Mouse (Mus musculus) megakaryocyte, embryonic 14.5 days (primary cell): ENCODE measurements around the gene Cep152. TPM values are rescaled to one million over a fixed set of nuclear protein-coding genes. Genes with fewer than 3 reads are reported as not detected.

Source experiments
- H3K27me3 ChIP-seq: replicated peaks from 2 replicates; pipeline ENCODE3; 2012; ENCODE audit warnings: inconsistent platforms
- H3K36me3 ChIP-seq: replicated peaks from 2 replicates; pipeline ENCODE3; 2012; ENCODE audit warnings: low read length, inconsistent platforms, mixed read lengths
- H3K4me1 ChIP-seq: 2 replicates; pipeline ENCODE4 v1.6.1; 2012; ENCODE audit warnings: inconsistent platforms
- H3K4me3 ChIP-seq: replicated peaks from 2 replicates; pipeline ENCODE3; 2012; ENCODE audit warnings: moderate library complexity, mild to moderate bottlenecking, inconsistent platforms
- H3K9me3 ChIP-seq: 2 replicates; pipeline ENCODE4 v1.6.1; 2012; ENCODE audit warnings: inconsistent platforms
- FLI1 ChIP-seq: IDR thresholded peaks from 2 replicates; pipeline ENCODE4 v1.6.1; 2012; ENCODE audit warnings: low read length, inconsistent platforms, mixed read lengths
- GATA1 ChIP-seq: IDR thresholded peaks from 3 replicates; pipeline ENCODE4 v1.6.1; 2012; ENCODE audit warnings: mixed read lengths, low read length, inconsistent platforms, borderline replicate concordance
- polyA plus RNA-seq: library from polyadenylated mRNA; stranded (reverse); fragments of >175 nt; gene quantifications from 2 replicates; pipeline ENCODE4 v1.2.3, GENCODE M21; 2012; ENCODE audit warnings: low replicate concordance; ENCODE audit not compliant: insufficient read depth

The Cep152 gene
- polyA plus RNA-seq, 1 experiment, result 0.58 TPM

- TF ChIP-seq FLI1 (no peak), GATA1 (no peak)
- Histone ChIP-seq H3K36me3 (peaks cover 94% of the 10 kb centered on the region), H3K9me3 (no peaks in the 10 kb centered on the region)
Measured at GRCm38 (mm10) chr2:125598958-125599357, 26.0 kb downstream of the Cep152 start.

DNA sequence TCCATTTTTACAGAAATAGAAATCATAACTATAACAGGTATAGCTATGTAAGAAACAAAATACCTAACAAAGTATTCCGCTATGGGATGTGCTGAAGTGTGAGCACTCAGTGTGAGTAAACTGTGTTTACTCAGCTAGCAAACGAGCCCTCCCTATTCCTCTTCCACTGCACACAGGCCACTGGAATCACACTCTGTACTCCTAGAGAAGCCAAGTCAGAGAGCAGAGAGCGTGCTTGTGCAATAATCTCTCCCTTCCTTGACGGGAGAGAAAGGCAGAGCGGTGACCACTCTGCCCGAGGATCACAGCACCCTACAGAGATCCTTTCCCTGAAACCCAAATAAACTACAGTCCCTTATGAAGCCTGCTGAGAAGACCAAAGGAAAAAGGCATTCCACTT is 26.7 kb downstream of the Cep152 start:
- Histone ChIP-seq H3K27me3 (no peaks in the 10 kb centered on the region), H3K9me3 (no peaks in the 10 kb centered on the region), H3K4me1 (0 out of 2 replicates have a peak, but pooled peaks cover 3% of the 10 kb centered on the region), H3K36me3 (peaks cover 95% of the 10 kb centered on the region), H3K4me3 (no peak overlapping the region)
- no peak for TF ChIP-seq GATA1
- TF ChIP-seq FLI1, result no peak

More at GRCm38 (mm10) chr2:125598958-125599357, 26.0 kb downstream of the Cep152 start:
- no peak overlapping the region for H3K4me3 ChIP-seq
- 0 out of 2 replicates have a peak, but pooled peaks cover 3% of the 10 kb centered on the region for H3K4me1 ChIP-seq
- no peaks in the 10 kb centered on the region for H3K27me3 ChIP-seq

DNA sequence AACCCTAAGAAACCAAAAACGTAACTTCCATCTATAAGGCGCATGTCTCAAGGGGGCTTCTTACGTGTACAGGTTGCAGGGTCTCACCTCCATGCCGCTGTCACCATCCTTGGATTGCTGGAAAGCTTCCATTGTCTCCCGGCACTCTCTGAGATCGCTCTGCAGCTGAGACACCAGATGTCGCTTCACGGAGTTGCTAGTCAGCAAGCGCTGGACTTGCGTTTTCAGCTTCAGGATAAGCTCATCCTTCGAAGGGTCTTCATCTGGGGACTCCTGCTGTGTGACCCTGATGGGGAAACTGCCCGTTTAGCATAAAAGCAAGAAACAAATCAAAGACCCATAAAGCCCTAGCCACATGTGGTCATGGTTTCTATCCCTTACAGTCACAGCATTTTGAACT is 30.1 kb downstream of the Cep152 start:
- no peaks in the 10 kb centered on the region for H3K9me3 ChIP-seq
- 0 out of 2 replicates have a peak, but pooled peaks cover 3% of the 10 kb centered on the region for H3K4me1 ChIP-seq
- peaks cover 93% of the 10 kb centered on the region for H3K36me3 ChIP-seq
- TF ChIP-seq FLI1 (no peak), GATA1 (no peak)
- no peaks in the 10 kb centered on the region for H3K27me3 ChIP-seq
- H3K4me3 ChIP-seq, result no peak overlapping the region

DNA sequence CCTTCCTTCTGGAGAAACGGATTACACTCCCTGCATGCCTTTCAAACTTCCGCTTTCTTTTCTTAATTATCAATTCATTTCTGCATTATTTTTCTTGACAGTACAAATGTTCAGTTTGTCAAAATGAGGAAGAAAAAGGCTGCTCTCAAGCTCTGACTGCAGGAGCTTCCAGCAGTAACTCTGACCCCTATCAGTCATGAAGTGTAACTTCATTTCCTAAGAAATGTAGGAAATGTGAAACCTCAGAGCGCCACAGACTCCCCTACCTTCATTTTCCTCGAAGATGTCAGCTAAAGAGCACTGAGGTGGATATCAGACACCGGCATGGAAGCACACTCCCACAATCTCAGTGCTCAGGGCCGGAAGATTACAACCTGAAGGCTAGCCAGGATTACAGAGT is 30.8 kb downstream of the Cep152 start:
- Histone ChIP-seq H3K27me3 (no peaks in the 10 kb centered on the region), H3K4me3 (no peak overlapping the region), H3K4me1 (0 out of 2 replicates have a peak, but pooled peaks cover 3% of the 10 kb centered on the region), H3K36me3 (peaks cover 93% of the 10 kb centered on the region), H3K9me3 (no peaks in the 10 kb centered on the region)
- TF ChIP-seq GATA1 (no peak), FLI1 (no peak)

DNA sequence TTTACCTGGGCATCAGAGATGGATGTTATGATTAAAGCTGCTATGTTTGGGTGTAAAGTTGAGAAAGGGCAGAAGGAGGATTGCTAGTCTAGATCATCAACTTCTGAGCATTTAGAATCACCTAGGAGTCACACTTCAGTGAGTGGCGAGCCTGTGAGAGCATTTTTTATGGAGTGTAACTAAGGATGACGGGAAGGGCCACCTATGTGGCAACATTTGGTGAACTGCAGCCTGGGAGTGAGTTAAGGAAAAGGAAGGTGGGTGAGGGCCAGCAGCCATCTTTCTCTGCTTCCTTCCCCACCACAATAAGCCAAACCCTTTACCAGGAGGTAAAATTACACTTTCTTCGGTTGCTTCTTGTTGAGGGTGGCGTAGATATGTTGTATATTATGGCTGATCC is 33.0 kb downstream of the Cep152 start:
- H3K36me3 ChIP-seq, result peaks cover 93% of the 10 kb centered on the region

DNA sequence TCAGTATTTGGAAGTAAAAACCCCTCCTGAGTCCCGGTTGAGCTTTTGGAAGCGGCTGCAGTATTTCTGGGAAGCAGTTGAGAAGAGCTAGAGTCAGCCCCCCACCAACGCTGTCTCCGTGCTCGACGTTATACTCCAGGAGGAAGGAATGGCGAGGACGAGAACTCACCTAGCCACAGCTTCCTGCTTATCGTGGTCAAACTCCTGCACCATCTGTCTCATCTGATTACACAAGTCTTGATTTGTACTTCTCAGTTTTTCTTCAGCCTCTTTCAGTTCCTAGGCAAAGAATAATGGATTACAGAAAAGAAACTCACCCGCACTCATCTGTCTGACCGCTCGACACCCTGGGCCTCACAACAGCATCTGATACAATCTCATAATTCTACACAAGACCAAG is 35.6 kb downstream of the Cep152 start:
- TF ChIP-seq FLI1 (no peak), GATA1 (no peak)
- H3K4me3 ChIP-seq, result no peak overlapping the region
- H3K4me1 ChIP-seq, result peaks cover 3% of the 10 kb centered on the region; the same call in 1 of the 2 replicates
- H3K27me3 ChIP-seq, result no peaks in the 10 kb centered on the region
- no peaks in the 10 kb centered on the region for H3K9me3 ChIP-seq
- H3K36me3 ChIP-seq, result peaks cover 94% of the 10 kb centered on the region

More for the DNA sequence above, 33.0 kb downstream of the Cep152 start:
- no peak overlapping the region for H3K4me3 ChIP-seq
- no peaks in the 10 kb centered on the region for H3K9me3 ChIP-seq
- TF ChIP-seq FLI1, result no peak
- no peak for TF ChIP-seq GATA1
- 0 out of 2 replicates have a peak, but pooled peaks cover 3% of the 10 kb centered on the region for H3K4me1 ChIP-seq
- no peaks in the 10 kb centered on the region for H3K27me3 ChIP-seq

DNA sequence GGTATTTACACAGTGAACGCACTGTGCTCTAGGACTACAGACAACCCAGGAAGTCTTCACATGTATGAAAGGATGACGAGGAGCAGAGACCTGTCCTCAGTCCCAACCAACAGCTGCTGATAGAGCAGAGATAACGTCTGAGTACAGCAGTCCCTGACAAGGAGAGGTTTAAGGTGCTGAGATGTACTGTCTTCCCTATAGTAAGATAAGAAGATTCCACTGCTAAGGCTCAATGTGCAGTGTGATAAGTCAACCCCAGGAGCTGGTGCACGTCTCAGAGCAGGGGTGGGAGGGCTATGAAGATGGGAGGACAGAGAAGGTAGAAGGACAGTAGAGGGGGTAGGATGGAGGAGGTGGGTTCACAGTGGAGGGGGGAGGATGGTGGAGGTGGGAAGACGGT is 43.8 kb downstream of the Cep152 start:
- no peaks in the 10 kb centered on the region for H3K9me3 ChIP-seq
- H3K36me3 ChIP-seq, result peaks cover 96% of the 10 kb centered on the region
- H3K4me3 ChIP-seq, result no peak overlapping the region
- H3K27me3 ChIP-seq, result no peaks in the 10 kb centered on the region
- H3K4me1 ChIP-seq, result no peaks in the 10 kb centered on the region; the same call in 1 of the 2 replicates
- TF ChIP-seq FLI1 (no peak), GATA1 (no peak)

DNA sequence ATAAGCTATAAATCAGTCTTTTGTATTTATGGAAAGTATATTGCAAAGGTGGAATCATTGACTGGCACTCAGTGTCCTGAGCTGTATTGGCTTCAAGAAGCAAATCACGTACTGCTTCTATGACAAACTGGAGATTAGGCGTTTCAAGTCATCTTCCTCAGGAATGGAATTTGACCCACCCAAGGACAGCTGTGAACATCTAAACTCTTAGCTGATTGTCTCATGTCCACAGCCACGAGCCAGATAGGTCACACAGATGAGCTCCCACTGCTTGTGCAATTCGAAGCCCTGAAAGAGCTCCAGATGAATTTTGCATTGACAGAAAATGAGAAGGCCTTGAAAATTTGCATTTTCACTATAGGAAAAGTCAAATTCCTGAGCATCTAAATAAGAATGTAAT is 47.2 kb downstream of the Cep152 start:
- H3K9me3 ChIP-seq, result no peaks in the 10 kb centered on the region
- TF ChIP-seq GATA1, result no peak
- no peak for TF ChIP-seq FLI1
- no peak overlapping the region for H3K4me3 ChIP-seq
- H3K4me1 ChIP-seq, result no peaks in the 10 kb centered on the region; the same call in 1 of the 2 replicates
- no peaks in the 10 kb centered on the region for H3K27me3 ChIP-seq
- peaks cover 97% of the 10 kb centered on the region for H3K36me3 ChIP-seq

DNA sequence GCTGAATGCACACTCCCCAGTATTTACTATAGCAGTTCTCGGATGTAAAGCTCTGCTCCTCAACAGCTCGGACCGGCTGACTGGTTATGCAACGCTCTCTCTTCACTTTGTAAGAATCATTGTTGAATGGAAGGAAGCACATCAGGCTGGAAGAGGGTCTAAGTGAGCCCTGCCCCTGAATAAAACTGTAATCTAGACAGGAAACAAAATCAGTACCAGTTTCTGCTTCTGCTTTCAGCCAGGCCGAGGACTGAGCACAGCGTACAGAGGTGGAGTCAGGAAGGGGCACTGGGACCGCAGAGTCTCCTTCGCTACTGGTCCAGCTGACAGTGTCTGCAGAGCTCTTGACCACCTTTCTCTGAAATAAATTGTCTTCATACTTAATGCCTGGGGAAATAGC is 48.4 kb downstream of the Cep152 start:
- no peak for TF ChIP-seq GATA1
- TF ChIP-seq FLI1, result no peak
- H3K4me3 ChIP-seq, result no peak overlapping the region
- no peaks in the 10 kb centered on the region; the same call in 1 of the 2 replicates for H3K4me1 ChIP-seq
- H3K27me3 ChIP-seq, result no peaks in the 10 kb centered on the region
- H3K36me3 ChIP-seq, result peaks cover 98% of the 10 kb centered on the region
- H3K9me3 ChIP-seq, result no peaks in the 10 kb centered on the region

- Histone ChIP-seq H3K36me3 (peaks cover 98% of the 10 kb centered on the region), H3K4me3 (no peak overlapping the region)
- no peak for TF ChIP-seq GATA1
- no peak for TF ChIP-seq FLI1
Measured at GRCm38 (mm10) chr2:125575766-125576165, 49.1 kb downstream of the Cep152 start.

GRCm38 (mm10) chr2:125563884-125564283 is 61.0 kb downstream of the Cep152 start:
- TF ChIP-seq GATA1, result no peak
- no peak for TF ChIP-seq FLI1
- H3K36me3 ChIP-seq, result peaks cover 63% of the 10 kb centered on the region
- no peaks in the 10 kb centered on the region for H3K4me1 ChIP-seq

More at GRCm38 (mm10) chr2:125575766-125576165, 49.1 kb downstream of the Cep152 start:
- H3K9me3 ChIP-seq, result no peaks in the 10 kb centered on the region
- no peaks in the 10 kb centered on the region for H3K27me3 ChIP-seq
- no peaks in the 10 kb centered on the region; the same call in 1 of the 2 replicates for H3K4me1 ChIP-seq

More at GRCm38 (mm10) chr2:125563884-125564283, 61.0 kb downstream of the Cep152 start:
- H3K9me3 ChIP-seq, result no peaks in the 10 kb centered on the region
- H3K27me3 ChIP-seq, result no peaks in the 10 kb centered on the region
- no peak overlapping the region for H3K4me3 ChIP-seq
